Mouse (Mus musculus): ENCODE measurements around the gene Med20. TPM values are rescaled to one million over a fixed set of nuclear protein-coding genes. Genes with fewer than 3 reads are reported as not detected.
"Not testable (repeated sequence)": the region's sequence is repeated elsewhere in the genome, so short reads cannot be mapped to it uniquely, and the experiment has no call there.

Gene Med20
- polyA plus RNA-seq, 1 experiment from 2014 or later: 41.2 TPM

DNA sequence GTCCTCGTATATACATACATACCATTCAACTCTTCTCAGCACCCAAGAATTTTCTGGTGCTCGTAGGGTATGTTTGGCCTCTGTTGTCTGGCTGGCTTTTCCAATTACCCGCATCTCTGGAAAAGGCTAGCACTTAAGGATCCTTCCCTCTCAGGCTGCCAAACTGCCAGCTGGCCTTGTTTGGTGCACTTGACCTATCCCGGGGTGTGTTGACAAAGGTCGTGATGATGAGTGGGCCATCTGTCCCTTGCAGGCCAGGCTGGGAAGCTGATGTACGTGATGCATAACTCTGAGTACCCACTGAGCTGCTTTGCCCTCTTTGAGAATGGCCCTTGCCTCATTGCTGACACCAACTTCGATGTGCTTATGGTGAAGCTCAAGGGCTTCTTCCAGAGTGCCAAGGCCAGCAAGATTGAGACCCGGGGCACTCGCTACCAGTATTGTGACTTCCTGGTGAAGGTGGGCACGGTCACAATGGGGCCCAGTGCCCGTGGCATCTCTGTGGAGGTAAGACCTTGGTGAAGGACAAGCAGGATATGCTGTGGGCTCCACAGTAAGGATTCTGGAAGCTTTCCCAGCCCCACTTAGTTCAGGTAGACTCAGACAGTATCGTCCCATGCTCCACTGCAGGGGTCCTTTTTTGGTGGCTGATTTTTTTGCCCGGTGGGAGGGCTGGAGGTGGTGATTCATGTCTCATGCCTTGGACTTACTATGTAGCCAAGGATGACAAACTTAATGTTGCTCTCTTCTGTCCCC lies 7.4 kb downstream of the Med20 start:
- Histone ChIP-seq H3K4me3 (no peak overlapping the region), H3K27ac (no peak overlapping the region), H3K27me3 (ENCODE audit: insufficient read depth, poor library complexity, severe bottlenecking) (no peaks in the 10 kb centered on the region), H3K4me1 (replicated peaks) (no peaks in the 10 kb centered on the region), H3K9me3 (no peaks in the 10 kb centered on the region), H3K36me3 (peaks cover 93% of the 10 kb centered on the region)
- WGBS: 89% methylated on average over 13 of the region's 13 CpGs
- DNase-seq (ENCODE audit: low spot score): no peak

GRCm38 (mm10) chr17:47622912-47623554 lies 11.7 kb downstream of the Med20 start:
- WGBS: 95% methylated on average over 14 of the region's 14 CpGs
- Histone ChIP-seq H3K27ac (no peak overlapping the region), H3K27me3 (ENCODE audit: insufficient read depth, poor library complexity, severe bottlenecking) (no peaks in the 10 kb centered on the region), H3K36me3 (peaks cover 86% of the 10 kb centered on the region), H3K9me3 (no peaks in the 10 kb centered on the region; the same call in 1 of the 2 replicates), H3K4me3 (no peak overlapping the region), H3K4me1 (replicated peaks) (no peaks in the 10 kb centered on the region)
- DNase-seq (ENCODE audit: low spot score): no peak

DNA sequence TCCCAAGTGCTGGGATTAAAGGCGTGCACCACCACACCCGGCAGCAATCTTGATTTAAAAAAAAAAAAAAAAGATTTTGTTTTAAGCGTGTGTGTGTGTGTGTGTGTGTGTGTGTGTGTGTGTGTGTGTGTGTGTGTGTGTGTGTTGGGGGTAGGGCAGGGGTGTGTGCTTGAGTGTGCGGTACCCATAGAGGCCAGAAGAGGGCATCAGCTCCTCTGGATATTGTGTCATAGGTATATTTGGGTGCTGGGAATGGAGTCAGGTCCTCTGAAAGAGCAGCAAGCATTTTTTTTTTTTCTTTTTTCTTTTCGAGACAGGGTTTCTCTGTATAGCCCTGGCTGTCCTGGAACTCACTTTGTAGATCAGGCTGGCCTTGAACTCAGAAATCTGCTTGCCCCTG lies 13.2 kb downstream of the Med20 start:
- not testable (repeated sequence) for H3K27ac ChIP-seq; H3K9me3 ChIP-seq; H3K4me3 ChIP-seq; DNase-seq (ENCODE audit: low spot score); H3K4me1 ChIP-seq (replicated peaks); H3K27me3 ChIP-seq (ENCODE audit: insufficient read depth, poor library complexity, severe bottlenecking)
- peaks cover 75% of the 10 kb centered on the region for H3K36me3 ChIP-seq
- 94% methylated on average over 4 of the region's 5 CpGs for WGBS

DNA sequence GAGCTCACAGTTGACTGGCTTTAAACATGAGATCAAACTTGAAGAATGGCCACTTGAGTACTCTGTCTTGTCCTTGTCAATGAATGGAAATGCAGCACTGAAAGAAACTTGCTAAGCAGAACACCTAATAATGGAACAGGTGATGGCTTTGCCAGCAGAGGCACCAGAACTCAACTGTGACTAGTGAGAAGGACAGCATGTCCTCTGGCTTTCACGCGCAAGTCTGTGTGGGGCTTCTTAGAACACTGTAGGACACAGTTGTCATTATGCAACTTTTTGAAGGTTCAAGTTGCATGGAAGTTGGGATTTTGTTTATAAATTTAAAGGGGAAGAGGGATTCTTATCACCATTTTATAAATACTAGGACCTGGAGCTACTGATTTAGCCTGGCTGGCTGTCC lies 13.7 kb downstream of the Med20 start:
- WGBS: 96% methylated on average over 2 of the region's 2 CpGs
- Histone ChIP-seq H3K36me3 (peaks cover 70% of the 10 kb centered on the region), H3K27me3 (ENCODE audit: insufficient read depth, poor library complexity, severe bottlenecking) (no peaks in the 10 kb centered on the region), H3K4me3 (no peak overlapping the region), H3K27ac (no peak overlapping the region), H3K9me3 (no peaks in the 10 kb centered on the region; the same call in 1 of the 2 replicates), H3K4me1 (replicated peaks) (peaks cover 9% of the 10 kb centered on the region)
- no peak for DNase-seq (ENCODE audit: low spot score)

DNA sequence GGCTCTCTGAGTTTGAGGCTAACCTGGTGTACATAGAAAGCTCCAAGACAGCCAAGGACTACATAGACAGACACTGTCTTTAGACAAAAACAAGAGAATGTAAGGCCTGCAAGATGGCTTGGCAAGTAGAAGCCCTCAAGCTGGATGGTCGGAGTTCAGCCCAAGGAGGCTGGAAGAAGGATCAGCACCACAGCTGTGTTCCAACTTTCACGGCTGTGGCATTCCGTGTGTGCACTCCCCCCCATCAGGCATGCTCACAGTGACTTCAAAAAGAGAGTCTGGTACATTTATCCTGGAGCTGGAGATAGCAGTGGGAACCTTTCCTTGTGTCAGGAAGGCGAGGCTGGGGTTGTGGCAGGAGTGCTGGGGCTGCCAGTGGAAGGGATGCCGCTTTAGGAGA lies 14.6 kb downstream of the Med20 start:
- Histone ChIP-seq H3K27me3 (ENCODE audit: insufficient read depth, poor library complexity, severe bottlenecking) (no peaks in the 10 kb centered on the region), H3K9me3 (no peaks in the 10 kb centered on the region; the same call in 1 of the 2 replicates), H3K27ac (no peak overlapping the region), H3K4me1 (replicated peaks) (peaks cover 19% of the 10 kb centered on the region), H3K4me3 (no peak overlapping the region), H3K36me3 (peaks cover 60% of the 10 kb centered on the region)
- no peak for DNase-seq (ENCODE audit: low spot score)
- WGBS: 94% methylated on average over 5 of the region's 5 CpGs

- peaks cover 45% of the 10 kb centered on the region for H3K36me3 ChIP-seq
- peaks cover 36% of the 10 kb centered on the region for H3K4me1 ChIP-seq (replicated peaks)
- no peak for DNase-seq (ENCODE audit: low spot score)
- H3K27ac ChIP-seq: no peak overlapping the region
- no peaks in the 10 kb centered on the region; the same call in 1 of the 2 replicates for H3K9me3 ChIP-seq
- WGBS: 84% methylated on average over 2 of the region's 2 CpGs
- H3K27me3 ChIP-seq (ENCODE audit: insufficient read depth, poor library complexity, severe bottlenecking): no peaks in the 10 kb centered on the region
- no peak overlapping the region for H3K4me3 ChIP-seq
Measured at GRCm38 (mm10) chr17:47627791-47628190, 16.4 kb downstream of the Med20 start.

GRCm38 (mm10) chr17:47628851-47629676 lies 17.7 kb downstream of the Med20 start:
- no peaks in the 10 kb centered on the region for H3K27me3 ChIP-seq (ENCODE audit: insufficient read depth, poor library complexity, severe bottlenecking)
- under 1% methylated on average over 63 of the region's 63 CpGs for WGBS
- peaks cover 32% of the 10 kb centered on the region for H3K36me3 ChIP-seq
- peaks cover 40% of the 10 kb centered on the region for H3K4me1 ChIP-seq (replicated peaks)
- peak overlapping the region; percentile 80 for H3K4me3 ChIP-seq
- peak overlapping the region; percentile 95 for H3K27ac ChIP-seq
- peak; percentile 96 for DNase-seq (ENCODE audit: low spot score)
- H3K9me3 ChIP-seq: no peaks in the 10 kb centered on the region

GRCm38 (mm10) chr17:47629717-47630677 lies 18.6 kb downstream of the Med20 start:
- Histone ChIP-seq H3K4me3 (peak overlapping the region; percentile 80), H3K36me3 (peaks cover 23% of the 10 kb centered on the region), H3K9me3 (no peaks in the 10 kb centered on the region), H3K4me1 (replicated peaks) (peaks cover 42% of the 10 kb centered on the region), H3K27me3 (ENCODE audit: insufficient read depth, poor library complexity, severe bottlenecking) (no peaks in the 10 kb centered on the region), H3K27ac (peak overlapping the region; percentile 95)
- no peak for DNase-seq (ENCODE audit: low spot score)
- under 1% methylated on average over 61 of the region's 61 CpGs for WGBS

GRCm38 (mm10) chr17:47630678-47631065 lies 19.3 kb downstream of the Med20 start, which contains the start of gene Usp49:
TSS of gene Usp49 (plus strand) at chr17:47630690.
- H3K27ac ChIP-seq: peak within 1 kb of the TSS; percentile 95
- H3K4me1 ChIP-seq (replicated peaks): peaks cover 42% of the 10 kb centered on the region
- 2% methylated on average over 3 of the region's 3 CpGs for WGBS
- no peaks in the 10 kb centered on the region for H3K27me3 ChIP-seq (ENCODE audit: insufficient read depth, poor library complexity, severe bottlenecking)
- H3K36me3 ChIP-seq: peaks cover 20% of the 10 kb centered on the region
- no peaks in the 10 kb centered on the region for H3K9me3 ChIP-seq
- H3K4me3 ChIP-seq: peak within 1 kb of the TSS; percentile 80
- no peak for DNase-seq (ENCODE audit: low spot score)

DNA sequence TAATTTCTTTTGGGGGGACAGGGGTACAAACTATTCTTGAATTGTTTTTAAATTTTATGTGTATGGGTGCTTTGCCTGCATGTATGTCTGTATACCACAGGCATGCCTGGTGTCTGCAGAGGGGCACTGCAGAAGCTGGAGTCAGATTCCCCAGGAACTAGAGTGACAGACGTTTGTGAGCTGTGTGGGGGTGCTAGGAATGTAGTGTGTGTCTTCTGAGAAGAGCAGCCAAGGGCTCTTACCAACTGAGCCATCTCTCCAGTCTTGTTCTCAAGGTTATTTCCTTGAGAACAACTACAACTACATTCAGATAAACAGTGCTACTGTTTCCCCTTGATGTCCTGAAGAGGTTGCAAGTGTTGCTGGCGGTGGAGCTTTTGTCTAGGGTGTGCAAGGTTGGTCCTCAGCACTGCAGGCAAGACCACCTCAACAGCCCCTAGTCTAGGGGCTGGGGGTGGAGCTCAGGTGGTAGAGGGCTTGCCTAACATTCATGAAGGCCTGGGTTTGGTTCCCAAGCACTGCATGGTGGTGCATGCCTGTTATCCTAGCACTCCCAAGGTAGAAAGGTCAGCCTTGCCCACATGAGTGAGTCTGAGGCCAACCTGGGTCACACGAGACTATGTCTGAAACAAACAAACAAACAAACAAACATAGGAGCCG lies 20.9 kb downstream of the Med20 start:
- no peak overlapping the region for H3K4me3 ChIP-seq
- no peaks in the 10 kb centered on the region for H3K27me3 ChIP-seq (ENCODE audit: insufficient read depth, poor library complexity, severe bottlenecking)
- DNase-seq (ENCODE audit: low spot score): no peak
- H3K9me3 ChIP-seq: no peaks in the 10 kb centered on the region
- 72% methylated on average over 4 of the region's 4 CpGs for WGBS
- H3K36me3 ChIP-seq: peaks cover 17% of the 10 kb centered on the region
- H3K4me1 ChIP-seq (replicated peaks): peaks cover 42% of the 10 kb centered on the region
- no peak overlapping the region for H3K27ac ChIP-seq

- no peak overlapping the region for H3K4me3 ChIP-seq
- DNase-seq (ENCODE audit: low spot score): no peak
- peaks cover 33% of the 10 kb centered on the region for H3K4me1 ChIP-seq (replicated peaks)
- no peaks in the 10 kb centered on the region for H3K27me3 ChIP-seq (ENCODE audit: insufficient read depth, poor library complexity, severe bottlenecking)
- WGBS: 84% methylated on average over 7 of the region's 7 CpGs
- peaks cover 14% of the 10 kb centered on the region for H3K36me3 ChIP-seq
- no peak overlapping the region for H3K27ac ChIP-seq
- no peaks in the 10 kb centered on the region for H3K9me3 ChIP-seq
Measured at GRCm38 (mm10) chr17:47633999-47634770, 22.8 kb downstream of the Med20 start.

All from hindbrain, embryonic 10.5 days (tissue).